Mouse (Mus musculus) hindbrain, postnatal 0 days (tissue): Measurements from ENCODE around the gene B3gat3. TPM values are rescaled to one million over a fixed set of nuclear protein-coding genes. Genes with fewer than 3 reads are reported as not detected.
A peak's percentile ranks its signal among the peaks of the same experiment; 100 is the strongest.

Source experiments
- ATAC-seq: fragments of 200-750 bp; cut with Nextera tagmentation; 2 replicates; pipeline ENCODE4 v1.8.0; 2017; ENCODE audit warnings: mild to moderate bottlenecking, moderate TSS enrichment, moderate library complexity
- DNase-seq: peaks from one replicate; pipeline ENCODE4 v3.0.0-alpha.2; 2015; ENCODE audit warnings: low spot score
- H3K27ac ChIP-seq: fragments of 300-500 bp; sonication (generic); 2 replicates; pipeline ENCODE4 v1.5.1; 2014; ENCODE audit warnings: mild to moderate bottlenecking
- H3K27me3 ChIP-seq: fragments of 300-500 bp; sonication (generic); 2 replicates; pipeline ENCODE4 v1.6.1; 2014; ENCODE audit warnings: low read length, mixed read lengths; ENCODE audit not compliant: insufficient read depth
- H3K36me3 ChIP-seq: fragments of 300-500 bp; sonication (generic); 2 replicates; pipeline ENCODE4 v1.6.1; 2014; ENCODE audit warnings: low read length, mixed read lengths; ENCODE audit not compliant: insufficient read depth
- H3K4me1 ChIP-seq: fragments of 300-500 bp; sonication (generic); 2 replicates; pipeline ENCODE4 v1.6.1; 2014; ENCODE audit warnings: antibody characterized with exemption, low read length, mixed read lengths; ENCODE audit not compliant: insufficient read depth
- H3K4me2 ChIP-seq: fragments of 300-500 bp; sonication (generic); 2 replicates; pipeline ENCODE4 v1.6.1; 2014; ENCODE audit warnings: low read depth, mild to moderate bottlenecking, low read length, moderate library complexity, mixed read lengths
- H3K4me3 ChIP-seq: fragments of 300-500 bp; sonication (generic); 2 replicates; pipeline ENCODE4 v1.5.1; 2014; ENCODE audit warnings: low read length
- H3K9ac ChIP-seq: fragments of 300-500 bp; sonication (generic); replicated peaks from 2 replicates; pipeline ENCODE4 v1.6.1; 2014; ENCODE audit warnings: mild to moderate bottlenecking, low read length, moderate library complexity, mixed read lengths
- H3K9me3 ChIP-seq: fragments of 300-500 bp; sonication (generic); 2 replicates; pipeline ENCODE4 v1.6.1; 2016; ENCODE audit warnings: low read length, mixed read lengths
- CTCF ChIP-seq: IDR thresholded peaks from 2 replicates; pipeline ENCODE4 v1.5.1; 2016; ENCODE audit warnings: antibody characterized with exemption, control low read depth, low read depth
- WGBS: fragments of 180-500 bp; shearing (Covaris S2); extraction: QIAGEN DNeasy Blood & Tissue Kit; methylation state at CpG from one replicate; pipeline ENCODE4 v1.1.7; 2014; 5-methylcytosine and 5-hydroxymethylcytosine counted together
- polyA plus RNA-seq: library from polyadenylated mRNA; unstranded; fragments of >200 nt; fragmentation: Nextera tagmentation; extraction: Ambion mirVana; gene quantifications from 2 replicates; pipeline ENCODE4 v1.2.1, GENCODE M21; 2015
- total RNA-seq: library from RNA; depleted of rRNA; stranded (reverse); fragments of >200 nt; gene quantifications from 2 replicates; pipeline ENCODE4 v1.2.3, GENCODE M21; 2014

B3gat3 gene
- total and polyA plus RNA-seq, 2 experiments from 2014 or later, result 92.3 to 97.5 TPM

- Histone ChIP-seq H3K27me3 (no peaks in the 10 kb centered on the region), H3K4me2 (peak within 1 kb of the TSS; percentile 72), H3K9ac (peak within 1 kb of the TSS; percentile 94), H3K4me3 (peak within 1 kb of the TSS; percentile 91), H3K36me3 (peaks cover 13% of the 10 kb centered on the region; the same call in 1 of the 2 replicates), H3K9me3 (no peaks in the 10 kb centered on the region), H3K4me1 (peaks cover 9% of the 10 kb centered on the region), H3K27ac (peak within 1 kb of the TSS; percentile 86)
- DNase-seq, result peak; percentile 99
- WGBS, result under 1% methylated on average over 53 of the region's 53 CpGs
- peak; percentile 41 for TF ChIP-seq CTCF
- ATAC-seq, result peak; percentile 99
Observed at GRCm38 (mm10) chr19:8897865-8898495, 22.2 kb upstream of the B3gat3 start, which contains the start of gene Ganab. Gene Ganab (plus strand): TSS chr19:8898071.

DNA sequence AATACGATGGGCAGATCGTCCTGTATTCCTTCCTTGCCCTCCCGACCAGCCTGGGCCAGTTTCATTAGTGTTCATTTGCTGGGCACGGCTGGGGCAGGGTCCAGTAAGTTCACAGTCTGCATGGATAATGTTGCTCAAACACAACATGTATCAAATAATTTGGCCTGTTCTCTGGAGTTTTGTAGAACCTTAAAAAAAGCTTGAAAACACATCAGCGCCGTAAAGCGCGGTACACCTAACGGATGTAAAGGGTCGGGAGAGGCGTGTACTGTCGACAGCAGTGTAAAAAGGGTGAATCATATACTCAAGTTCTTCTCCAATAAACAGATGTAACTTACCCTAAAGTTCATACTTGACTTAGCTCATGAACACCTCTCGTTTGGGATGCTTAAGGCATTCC is 21.6 kb upstream of the B3gat3 start:
- WGBS, result 17% methylated on average over 13 of the region's 13 CpGs
- TF ChIP-seq CTCF, result no peak
- no peak for ATAC-seq

GRCm38 (mm10) chr19:8899079-8899478 is 21.1 kb upstream of the B3gat3 start:
- Histone ChIP-seq H3K36me3 (peaks cover 21% of the 10 kb centered on the region; the same call in 1 of the 2 replicates), H3K4me3 (peak overlapping the region; percentile 91), H3K9ac (peak overlapping the region; percentile 94; the same call in 1 of the 2 replicates), H3K27ac (no peak overlapping the region), H3K4me1 (peaks cover 9% of the 10 kb centered on the region), H3K27me3 (no peaks in the 10 kb centered on the region), H3K9me3 (no peaks in the 10 kb centered on the region), H3K4me2 (peak overlapping the region; percentile 72)
- WGBS, result 65% methylated on average over 3 of the region's 3 CpGs
- ATAC-seq (no peak), DNase-seq (no peak)
- no peak for TF ChIP-seq CTCF

More for the DNA sequence above, 21.6 kb upstream of the B3gat3 start:
- no peaks in the 10 kb centered on the region for H3K27me3 ChIP-seq
- no peak for DNase-seq
- H3K4me2 ChIP-seq, result peak overlapping the region; percentile 72
- H3K9me3 ChIP-seq, result no peaks in the 10 kb centered on the region
- H3K4me1 ChIP-seq, result peaks cover 9% of the 10 kb centered on the region
- peak overlapping the region; percentile 86 for H3K27ac ChIP-seq
- peaks cover 18% of the 10 kb centered on the region; the same call in 1 of the 2 replicates for H3K36me3 ChIP-seq
- H3K4me3 ChIP-seq, result peak overlapping the region; percentile 91
- peak overlapping the region; percentile 94 for H3K9ac ChIP-seq

DNA sequence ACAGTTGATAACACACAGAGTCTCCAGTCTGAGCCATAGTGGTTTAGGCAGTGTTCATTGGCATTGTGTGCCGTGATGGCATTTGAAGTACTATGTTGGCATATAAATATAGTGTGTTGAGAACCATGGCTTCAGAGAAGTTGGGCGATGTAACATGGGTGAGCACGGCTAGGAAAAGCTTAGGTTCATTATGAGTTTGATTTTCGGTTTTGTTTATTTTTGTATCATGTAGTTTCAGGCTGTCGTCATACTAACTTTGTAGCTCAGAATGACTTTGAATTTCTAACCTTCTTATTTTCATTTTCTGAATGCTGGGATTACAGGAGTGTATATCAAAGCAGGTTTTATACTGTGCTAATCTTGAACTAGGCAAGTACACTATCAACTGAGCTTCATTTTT is 16.8 kb upstream of the B3gat3 start:
- Histone ChIP-seq H3K27me3 (no peaks in the 10 kb centered on the region), H3K9ac (no peak overlapping the region), H3K9me3 (no peaks in the 10 kb centered on the region), H3K27ac (no peak overlapping the region), H3K4me1 (peaks cover 6% of the 10 kb centered on the region), H3K36me3 (peaks cover 52% of the 10 kb centered on the region), H3K4me2 (no peak overlapping the region), H3K4me3 (no peak overlapping the region)
- ATAC-seq (no peak), DNase-seq (no peak)
- no peak for TF ChIP-seq CTCF
- WGBS, result 93% methylated on average over 5 of the region's 5 CpGs

GRCm38 (mm10) chr19:8908531-8908930 is 11.6 kb upstream of the B3gat3 start:
- DNase-seq (no peak), ATAC-seq (no peak)
- 91% methylated on average over 6 of the region's 6 CpGs for WGBS
- H3K4me1 ChIP-seq, result no peaks in the 10 kb centered on the region
- H3K4me3 ChIP-seq, result no peak overlapping the region
- no peaks in the 10 kb centered on the region for H3K9me3 ChIP-seq
- H3K27ac ChIP-seq, result no peak overlapping the region
- no peak overlapping the region for H3K4me2 ChIP-seq
- peaks cover 92% of the 10 kb centered on the region for H3K36me3 ChIP-seq
- no peaks in the 10 kb centered on the region for H3K27me3 ChIP-seq
- H3K9ac ChIP-seq, result no peak overlapping the region
- TF ChIP-seq CTCF, result no peak

- Histone ChIP-seq H3K9ac (no peak overlapping the region), H3K27ac (no peak overlapping the region), H3K9me3 (no peaks in the 10 kb centered on the region), H3K4me2 (no peak overlapping the region), H3K36me3 (peaks cover 98% of the 10 kb centered on the region), H3K4me1 (no peaks in the 10 kb centered on the region), H3K27me3 (no peaks in the 10 kb centered on the region), H3K4me3 (no peak overlapping the region)
- no peak for DNase-seq
- no peak for ATAC-seq
- 92% methylated on average over 5 of the region's 5 CpGs for whole genome bisulfite sequencing
- no peak for TF ChIP-seq CTCF
Observed at GRCm38 (mm10) chr19:8911810-8912209, 8.4 kb upstream of the B3gat3 start.

GRCm38 (mm10) chr19:8914212-8914611 is 6.0 kb upstream of the B3gat3 start:
- H3K27ac ChIP-seq, result no peak overlapping the region
- no peaks in the 10 kb centered on the region for H3K4me1 ChIP-seq
- DNase-seq, result no peak
- WGBS, result 94% methylated on average over 3 of the region's 3 CpGs
- H3K4me3 ChIP-seq, result no peak overlapping the region
- no peaks in the 10 kb centered on the region for H3K27me3 ChIP-seq
- ATAC-seq, result no peak
- H3K4me2 ChIP-seq, result no peak overlapping the region
- TF ChIP-seq CTCF, result no peak
- H3K36me3 ChIP-seq, result peaks cover 79% of the 10 kb centered on the region
- H3K9me3 ChIP-seq, result no peaks in the 10 kb centered on the region
- H3K9ac ChIP-seq, result no peak overlapping the region
